Mouse (Mus musculus): ENCODE measurements around the gene Gm3415. TPM values are rescaled to one million over a fixed set of nuclear protein-coding genes. Genes with fewer than 3 reads are reported as not detected.

The Gm3415 gene
- polyA plus RNA-seq (2014; fragmentation: Illumina TruSeq; extraction: RNeasy Lipid Tissue Mini Kit (QIAGEN cat#74804); ENCODE audit: low replicate concordance), result not detected

DNA sequence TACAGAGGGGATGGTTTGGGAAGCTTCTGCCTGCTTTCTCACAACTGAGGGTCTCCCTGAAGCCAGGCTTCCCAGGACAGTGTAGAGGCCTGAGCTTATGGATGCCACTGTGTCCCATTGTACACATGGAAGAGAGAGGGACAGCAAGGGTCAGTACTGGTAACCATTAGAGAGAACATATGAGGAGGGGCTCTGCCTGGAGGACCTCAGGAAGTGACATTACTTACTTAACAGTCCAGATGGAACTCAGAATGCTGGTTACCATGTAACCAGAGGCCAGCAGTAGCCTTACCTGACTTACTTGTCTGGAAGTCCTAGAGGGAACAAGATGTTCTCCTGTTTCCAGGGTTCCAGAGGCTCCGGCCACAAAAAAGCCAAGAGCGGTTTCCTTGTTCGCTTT is at the start of gene Gm3415:
TSS of gene Gm3415 (plus strand) at position 301 of the 400 bp plus-strand sequence.

GRCm38 (mm10) chr5:146513823-146514222 is 42.1 kb upstream of the Gm3415 start, which contains the start of gene Gm3402:
Gene Gm3402, plus strand, starts transcription at chr5:146514123.

DNA sequence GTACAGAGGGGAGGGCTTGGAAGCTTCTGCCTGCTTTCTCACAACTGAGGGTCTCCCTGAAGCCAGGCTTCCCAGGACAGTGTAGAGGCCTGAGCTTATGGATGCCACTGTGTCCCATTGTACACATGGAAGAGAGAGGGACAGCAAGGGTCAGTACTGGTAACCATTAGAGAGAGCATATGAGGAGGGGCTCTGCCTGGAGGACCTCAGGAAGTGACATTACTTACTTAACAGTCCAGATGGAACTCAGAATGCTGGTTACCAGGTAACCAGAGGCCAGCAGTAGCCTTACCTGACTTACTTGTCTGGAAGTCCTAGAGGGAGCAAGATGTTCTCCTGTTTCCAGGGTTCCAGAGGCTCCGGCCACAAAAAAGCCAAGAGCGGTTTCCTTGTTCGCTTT is 30.4 kb upstream of the Gm3415 start, which contains the start of gene Gm3404:
TSS of gene Gm3404 (plus strand) at position 301 of the 400 bp plus-strand sequence.

GRCm38 (mm10) chr5:146537347-146537746 is 18.6 kb upstream of the Gm3415 start, which contains the start of gene Gm3409:
Gene Gm3409, plus strand, starts transcription at chr5:146537647.

GRCm38 (mm10) chr5:146584478-146585306 is 28.8 kb downstream of the Gm3415 start, which contains the start of gene Gpr12:
Gene Gpr12, minus strand, starts transcription at chr5:146585239.

Other genes starting within 250 kb of the Gm3415 start
- 2.2 TPM for gene Wasf3, start 171.2 kb upstream of the Gm3415 start, polyA plus RNA-seq (2014; fragmentation: Illumina TruSeq; extraction: RNeasy Lipid Tissue Mini Kit (QIAGEN cat#74804); ENCODE audit: low replicate concordance)
- gene Gm6408, start 74.2 kb upstream of the Gm3415 start, polyA plus RNA-seq (2014; fragmentation: Illumina TruSeq; extraction: RNeasy Lipid Tissue Mini Kit (QIAGEN cat#74804); ENCODE audit: low replicate concordance), result not detected
- not detected for gene Gm6370, start 64.8 kb upstream of the Gm3415 start, polyA plus RNA-seq (2014; fragmentation: Illumina TruSeq; extraction: RNeasy Lipid Tissue Mini Kit (QIAGEN cat#74804); ENCODE audit: low replicate concordance)
- gene 4930449I24Rik, start 53.7 kb upstream of the Gm3415 start, polyA plus RNA-seq (2014; fragmentation: Illumina TruSeq; extraction: RNeasy Lipid Tissue Mini Kit (QIAGEN cat#74804); ENCODE audit: low replicate concordance), result not detected
- not detected for gene Gm3402, start 42.0 kb upstream of the Gm3415 start, polyA plus RNA-seq (2014; fragmentation: Illumina TruSeq; extraction: RNeasy Lipid Tissue Mini Kit (QIAGEN cat#74804); ENCODE audit: low replicate concordance)
- not detected for gene Gm3404, start 30.3 kb upstream of the Gm3415 start, polyA plus RNA-seq (2014; fragmentation: Illumina TruSeq; extraction: RNeasy Lipid Tissue Mini Kit (QIAGEN cat#74804); ENCODE audit: low replicate concordance)
- gene Gm3409, start 18.5 kb upstream of the Gm3415 start, polyA plus RNA-seq (2014; fragmentation: Illumina TruSeq; extraction: RNeasy Lipid Tissue Mini Kit (QIAGEN cat#74804); ENCODE audit: low replicate concordance), result not detected
- not detected for gene Gpr12, start 29.1 kb downstream of the Gm3415 start, polyA plus RNA-seq (2014; fragmentation: Illumina TruSeq; extraction: RNeasy Lipid Tissue Mini Kit (QIAGEN cat#74804); ENCODE audit: low replicate concordance)
- gene Usp12, start 238.9 kb downstream of the Gm3415 start, polyA plus RNA-seq (2014; fragmentation: Illumina TruSeq; extraction: RNeasy Lipid Tissue Mini Kit (QIAGEN cat#74804); ENCODE audit: low replicate concordance), result 123 TPM